Mouse (Mus musculus) liver (tissue): ENCODE measurements around the gene Mga.
A peak's percentile ranks its signal among the peaks of the same experiment; 100 is the strongest.

Experiments
- DNase-seq: peaks from one replicate; pipeline ENCODE4 v3.0.0-alpha.2; 2020; ENCODE audit warnings: mixed read lengths

Mga gene

GRCm38 (mm10) chr2:119988952-119989351 lies 91.9 kb downstream of the Mga start:
- no peak for DNase-seq

DNA sequence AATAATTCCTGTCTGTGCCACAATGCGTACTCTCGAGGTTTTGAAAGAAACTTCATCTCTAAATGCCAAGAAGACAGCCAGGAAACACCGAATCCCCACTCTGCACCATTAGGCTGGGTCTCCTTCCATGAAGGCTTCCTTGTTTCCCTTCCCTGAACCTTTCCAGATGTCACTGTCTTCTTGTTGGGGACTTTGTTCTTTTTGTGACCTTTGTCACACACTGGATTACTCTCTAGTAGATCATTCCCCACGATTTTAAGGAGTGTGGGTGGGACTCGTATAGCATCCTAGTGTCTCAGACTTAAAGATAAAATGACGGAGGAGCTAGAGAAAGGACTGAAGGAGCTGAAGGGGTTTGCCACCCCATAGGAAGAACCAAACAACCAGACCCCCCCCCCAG lies 93.9 kb downstream of the Mga start:
- DNase-seq: no peak

GRCm38 (mm10) chr2:119992349-119992748 lies 95.3 kb downstream of the Mga start:
- no peak for DNase-seq

GRCm38 (mm10) chr2:119993515-119993914 lies 96.5 kb downstream of the Mga start:
- no peak for DNase-seq

DNA sequence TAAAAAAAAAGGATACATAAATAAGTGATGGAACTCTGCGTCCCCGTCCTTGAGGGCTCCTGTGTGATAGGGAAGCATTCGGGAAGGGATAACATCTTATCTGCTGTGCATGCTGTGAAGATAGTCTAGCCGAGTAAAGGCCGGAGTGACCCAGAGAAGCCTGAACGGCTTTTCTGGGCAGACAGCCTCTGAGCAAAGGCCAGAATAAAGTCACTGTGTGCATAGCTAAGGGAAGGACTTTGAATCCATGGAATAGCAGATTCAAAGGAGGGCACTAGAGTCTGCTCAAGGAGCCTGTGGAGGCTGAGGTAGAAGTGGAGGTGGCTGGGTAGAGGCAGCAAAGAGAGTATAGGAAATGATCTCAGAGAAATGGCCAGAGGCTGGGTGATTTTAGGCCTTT lies 97.8 kb downstream of the Mga start:
- DNase-seq: no peak

DNA sequence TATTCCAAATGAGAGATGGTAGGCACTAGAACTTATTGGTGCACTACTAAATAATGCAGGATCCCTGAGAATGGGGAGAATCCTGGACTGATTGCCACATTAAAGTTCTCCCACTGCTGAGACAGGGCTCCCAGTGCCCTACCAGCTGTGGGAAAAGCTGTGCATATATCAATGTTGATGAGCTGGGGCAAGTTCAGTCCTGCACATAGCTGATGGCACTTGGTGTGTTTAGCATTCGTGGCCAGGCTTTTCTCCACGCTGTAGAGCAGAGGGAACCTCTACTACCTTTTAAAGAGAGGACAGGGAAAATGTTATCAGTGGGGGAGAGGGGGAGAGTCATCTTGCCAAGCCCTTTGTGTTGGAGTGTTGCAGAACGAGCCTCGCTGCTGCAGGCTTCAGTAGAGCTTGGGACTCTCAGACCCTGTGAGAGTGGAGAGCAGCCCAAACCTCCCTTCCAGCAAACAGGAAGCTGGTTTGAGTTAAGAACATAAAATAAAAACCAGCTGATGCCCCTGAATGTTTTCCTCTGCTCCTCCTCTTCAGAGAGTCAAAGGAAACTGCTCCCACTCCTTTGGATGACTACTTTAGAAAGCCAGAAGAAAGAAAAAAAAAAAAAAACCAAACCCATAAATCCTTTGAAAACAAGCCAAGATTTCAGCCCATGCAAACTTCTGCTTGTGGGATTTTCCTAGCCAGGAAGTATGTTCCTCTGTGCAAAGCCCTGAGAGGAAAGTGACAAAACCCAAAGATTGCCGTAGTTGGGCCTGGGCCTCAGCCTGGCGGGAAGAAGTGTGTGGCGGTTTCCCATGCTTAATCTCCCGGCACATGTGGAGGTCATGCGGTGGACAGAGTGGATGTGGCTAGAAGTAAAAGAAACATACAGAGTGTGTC lies 98.6 kb downstream of the Mga start:
- DNase-seq: no peak

- no peak for DNase-seq
Observed at GRCm38 (mm10) chr2:119997354-119997753, 100.3 kb downstream of the Mga start.

DNA sequence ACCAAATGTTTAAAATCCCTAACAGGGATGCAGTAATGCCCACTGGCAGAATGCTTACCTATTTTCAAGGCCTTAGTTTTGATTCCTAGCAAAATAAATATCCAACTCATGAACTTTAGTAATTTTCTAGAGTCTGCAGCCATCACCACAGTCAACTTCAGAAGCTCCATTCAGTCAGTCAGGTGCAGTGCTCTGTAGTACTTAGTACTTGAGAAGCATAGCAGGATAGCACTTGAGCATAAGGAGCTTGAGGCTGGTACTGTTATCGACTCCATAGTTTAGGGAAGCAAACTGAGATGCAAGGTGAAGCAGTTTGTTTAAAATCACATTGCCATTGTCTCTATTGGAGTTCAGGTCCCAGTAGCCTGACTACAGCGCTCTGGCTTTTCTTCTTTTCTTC lies 102.7 kb downstream of the Mga start:
- no peak for DNase-seq

DNA sequence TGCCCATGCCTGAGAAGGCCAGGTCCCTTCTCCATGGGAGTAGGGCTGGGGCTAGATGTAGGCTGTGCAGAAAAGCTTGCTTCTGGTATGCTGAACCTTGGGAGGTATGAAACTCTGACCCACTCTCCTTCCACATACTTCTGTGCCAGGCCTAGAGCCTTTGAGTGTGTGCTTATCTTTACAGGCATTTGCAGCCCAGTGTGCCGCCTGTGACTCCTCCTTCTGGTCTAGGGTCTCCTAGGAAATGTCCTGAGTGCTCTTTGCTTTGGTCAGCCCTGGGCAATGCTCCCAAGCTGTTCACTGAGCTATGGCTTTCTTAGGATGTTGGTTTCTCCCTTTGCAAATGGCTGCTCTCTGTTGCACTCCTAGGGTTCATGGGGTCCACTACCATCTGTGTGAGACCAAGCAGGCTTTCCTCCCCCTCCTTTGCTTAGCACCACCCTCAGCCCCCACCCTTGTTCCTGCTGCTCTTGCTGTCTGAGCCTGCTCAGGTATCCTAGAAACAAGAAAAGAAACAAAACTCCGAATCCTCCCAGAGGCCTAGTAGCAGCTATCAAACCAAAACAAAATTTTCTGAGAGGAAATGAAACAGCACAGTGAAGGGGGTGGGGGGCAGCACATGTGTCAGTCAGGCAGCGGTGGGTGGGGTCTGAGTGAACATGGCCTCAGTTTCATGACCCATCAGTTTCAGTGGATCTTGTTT lies 104.0 kb downstream of the Mga start:
- DNase-seq: no peak

DNA sequence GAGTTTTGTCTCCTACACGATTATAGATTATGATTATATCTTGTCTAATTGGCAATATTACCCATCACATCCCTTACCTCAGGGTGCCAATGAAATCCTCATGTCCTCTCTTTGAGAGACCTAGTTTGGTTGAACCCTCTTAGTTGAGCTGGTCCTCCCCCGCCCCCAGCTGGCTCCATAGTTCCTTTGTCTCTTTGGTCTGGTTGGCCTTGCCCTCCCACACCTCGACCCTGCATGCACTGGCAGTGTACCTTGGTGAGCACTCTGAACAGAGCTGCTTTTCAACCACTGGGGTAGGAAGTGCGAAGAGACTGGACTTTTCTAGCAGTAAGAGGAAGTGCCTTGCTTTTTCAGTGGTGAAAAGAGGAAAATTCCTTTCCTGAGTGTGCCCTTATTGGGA lies 104.9 kb downstream of the Mga start:
- no peak for DNase-seq

- no peak for DNase-seq
Observed at GRCm38 (mm10) chr2:120003970-120004369, 106.9 kb downstream of the Mga start.

DNA sequence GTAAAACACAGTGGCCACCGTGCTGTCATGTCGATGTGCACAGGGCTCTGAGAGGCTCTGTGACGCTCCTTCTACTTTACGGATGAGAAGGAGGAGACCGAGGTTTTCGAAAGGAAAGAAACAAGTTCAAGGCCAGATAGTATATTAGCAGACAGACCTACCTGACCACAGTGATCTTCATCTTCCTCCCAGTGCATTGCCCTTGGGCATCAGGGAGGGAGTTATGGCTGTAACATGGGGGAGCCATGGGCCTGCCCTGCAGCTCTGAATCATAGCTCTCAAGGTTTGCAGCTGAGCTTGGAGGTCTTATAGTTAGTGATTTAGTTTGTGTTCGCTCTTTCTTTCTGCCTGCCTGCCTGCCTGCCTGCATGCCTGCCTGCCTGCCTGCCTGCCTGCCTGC lies 109.7 kb downstream of the Mga start:
- DNase-seq: no peak

- no peak for DNase-seq
Observed at GRCm38 (mm10) chr2:120007680-120008210, 110.7 kb downstream of the Mga start.

- DNase-seq: peak; percentile 28
Observed at GRCm38 (mm10) chr2:120008672-120009071, 111.6 kb downstream of the Mga start.

- DNase-seq: peak; percentile 60
Observed at GRCm38 (mm10) chr2:120011462-120012200, 114.6 kb downstream of the Mga start.

GRCm38 (mm10) chr2:120012924-120013323 lies 115.9 kb downstream of the Mga start:
- DNase-seq: peak; percentile 19

- no peak for DNase-seq
Observed at GRCm38 (mm10) chr2:120013831-120014486, 116.9 kb downstream of the Mga start.

DNA sequence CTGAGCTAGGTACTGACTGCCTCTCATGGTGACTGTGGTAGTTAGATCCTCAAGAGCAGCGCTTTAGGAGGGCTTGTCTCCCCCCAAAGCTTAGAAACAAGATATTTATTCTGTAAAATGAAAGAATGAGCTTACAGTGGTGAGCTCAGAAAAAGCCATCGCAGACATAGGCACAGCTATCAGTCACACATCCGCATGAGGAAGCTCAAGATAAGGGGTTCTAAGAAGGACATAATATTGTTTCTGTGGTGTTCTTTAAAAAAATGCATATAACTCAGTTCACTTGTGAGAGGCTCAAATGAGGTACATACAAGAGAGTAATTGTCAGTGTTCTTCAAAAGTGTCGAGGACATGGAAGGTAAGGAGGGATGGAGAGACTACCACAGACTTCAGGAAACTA lies 118.9 kb downstream of the Mga start:
- DNase-seq: no peak

GRCm38 (mm10) chr2:120017599-120017998 lies 120.6 kb downstream of the Mga start:
- no peak for DNase-seq
